Mouse (Mus musculus) monocyte, adult 59 days (primary cell): ENCODE measurements around the gene Olfr809. TPM values are rescaled to one million over a fixed set of nuclear protein-coding genes. Genes with fewer than 3 reads are reported as not detected.

Experiments used
- total RNA-seq, 2 experiments: library from RNA; stranded (reverse); gene quantifications; one replicate each; pipeline ENCODE4 v1.2.4; 2023

Olfr809 gene
- not detected for total RNA-seq

GRCm38 (mm10) chr10:129774338-129774737, at the start of gene Olfr809:
Olfr809 (plus strand) TSS chr10:129774638.

DNA sequence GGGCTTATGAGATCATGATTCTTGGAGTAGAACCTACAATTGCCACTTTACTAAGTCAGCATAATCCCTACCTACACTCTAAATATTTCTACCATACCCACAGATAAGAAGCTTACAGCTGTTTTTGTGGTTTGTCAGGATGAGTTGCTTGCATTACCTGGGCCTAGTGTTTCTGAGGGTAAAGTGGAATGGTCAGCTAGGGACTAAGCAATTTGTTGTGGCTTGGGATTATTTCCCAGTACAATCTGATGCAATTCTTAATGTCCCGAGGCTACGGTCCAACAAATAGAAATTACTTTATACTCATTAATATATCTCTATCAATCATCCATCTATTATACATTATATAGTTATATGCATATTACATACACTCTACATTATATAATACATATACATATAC, 45.2 kb upstream of the Olfr809 start, which contains the start of gene Olfr805:
Gene Olfr805, minus strand, starts transcription at position 101 of the 400 bp plus-strand sequence.

GRCm38 (mm10) chr10:129741821-129742220, 32.6 kb upstream of the Olfr809 start, which contains the start of gene Olfr806:
Olfr806 (minus strand) TSS chr10:129741921.

GRCm38 (mm10) chr10:129757693-129758092, 16.7 kb upstream of the Olfr809 start, which contains the start of gene Olfr807:
Olfr807 (minus strand) TSS chr10:129757793.

GRCm38 (mm10) chr10:129765182-129765581, 9.3 kb upstream of the Olfr809 start, which contains the start of gene Olfr808:
Olfr808 (plus strand) TSS chr10:129765482.

GRCm38 (mm10) chr10:129794817-129795216, 20.4 kb downstream of the Olfr809 start, which contains the start of gene Olfr810:
Olfr810 (minus strand) TSS chr10:129794917.

GRCm38 (mm10) chr10:129804296-129804695, 29.9 kb downstream of the Olfr809 start, which contains the start of gene Olfr811:
Olfr811 (minus strand) TSS chr10:129804396.

Other genes starting within 250 kb of the Olfr809 start
- not detected for gene Olfr792, start 235.5 kb upstream of the Olfr809 start, total RNA-seq
- gene Olfr794, start 207.0 kb upstream of the Olfr809 start, total RNA-seq: not detected
- gene Olfr796, start 162.1 kb upstream of the Olfr809 start, total RNA-seq: not detected
- gene Olfr798, start 146.7 kb upstream of the Olfr809 start, total RNA-seq: not detected
- gene Olfr799, start 137.2 kb upstream of the Olfr809 start, total RNA-seq: not detected
- gene Olfr800, start 116.9 kb upstream of the Olfr809 start, total RNA-seq: not detected
- not detected for gene Olfr801, start 100.8 kb upstream of the Olfr809 start, total RNA-seq
- gene Olfr802, start 86.5 kb upstream of the Olfr809 start, total RNA-seq: not detected
- not detected for gene Olfr803, start 80.4 kb upstream of the Olfr809 start, total RNA-seq
- gene Olfr804, start 71.4 kb upstream of the Olfr809 start, total RNA-seq: not detected
- gene Olfr805, start 45.3 kb upstream of the Olfr809 start, total RNA-seq: not detected
- gene Olfr806, start 32.7 kb upstream of the Olfr809 start, total RNA-seq: not detected
- gene Olfr807, start 16.8 kb upstream of the Olfr809 start, total RNA-seq: not detected
- gene Olfr808, start 9.2 kb upstream of the Olfr809 start, total RNA-seq: not detected
- gene Olfr810, start 20.3 kb downstream of the Olfr809 start, total RNA-seq: not detected
- not detected for gene Olfr811, start 29.8 kb downstream of the Olfr809 start, total RNA-seq
- not detected for gene Olfr812, start 71.5 kb downstream of the Olfr809 start, total RNA-seq
- gene Olfr813, start 80.7 kb downstream of the Olfr809 start, total RNA-seq: not detected
- gene Olfr814, start 105.2 kb downstream of the Olfr809 start, total RNA-seq: not detected
- not detected for gene Olfr815, start 131.2 kb downstream of the Olfr809 start, total RNA-seq
- not detected for gene Olfr816, start 141.0 kb downstream of the Olfr809 start, total RNA-seq
- gene Olfr818, start 174.5 kb downstream of the Olfr809 start, total RNA-seq: not detected
- not detected for gene Olfr819, start 192.6 kb downstream of the Olfr809 start, total RNA-seq
- not detected for gene Olfr247, start 201.5 kb downstream of the Olfr809 start, total RNA-seq
- gene Gm10310, start 210.4 kb downstream of the Olfr809 start, total RNA-seq: not detected
- not detected for gene Olfr820, start 238.0 kb downstream of the Olfr809 start, total RNA-seq